ENCODE assay signal across 16 mouse cellular contexts in genomic region chr14:30326226-30326625, GRCm38 (mm10).
DNase-seq lines count a peak whose midpoint lies in the region; ATAC-seq and TF ChIP-seq lines count a peak whose summit lies in the region.
"Had no signal": no experiment of that assay in that cellular context is flagged by ENCODE, and none has a peak within 500 bp of the region (broad histone marks: within the 10 kb centered on the region; RNA-seq: fewer than 3 reads in every experiment).

No protein-coding gene starts in this region.

- no peak overlapping the region for H3K9ac ChIP-seq in intestine, embryonic 14.5 days (ENCODE audit: low read length)
- H3K9ac ChIP-seq in intestine, postnatal 0 days (ENCODE audit: low read depth, low read length), result no peak overlapping the region
- no peak overlapping the region for H3K9ac ChIP-seq in lung, embryonic 16.5 days (ENCODE audit: low read length)
- no peak overlapping the region for H3K9ac ChIP-seq in lung, postnatal 0 days (replicated peaks; ENCODE audit: low read depth)
- no peak overlapping the region; the same call in 1 of the 2 replicates for H3K9ac ChIP-seq in stomach, postnatal 0 days (ENCODE audit: low read length)
- no peak overlapping the region for H3K9ac ChIP-seq in neural tube, embryonic 15.5 days (replicated peaks)
- H3K9ac ChIP-seq: embryonic facial prominence, embryonic 12.5 days; forebrain, embryonic 12.5 days; liver, embryonic 14.5 days had no signal

- no peak overlapping the region for H3K4me2 ChIP-seq in intestine, embryonic 14.5 days (ENCODE audit: low read length)
- H3K4me2 ChIP-seq in intestine, postnatal 0 days (replicated peaks; ENCODE audit: low read depth), result no peak overlapping the region
- H3K4me2 ChIP-seq in lung, embryonic 16.5 days (ENCODE audit: low read depth, low read length), result no peak overlapping the region
- H3K4me2 ChIP-seq in lung, postnatal 0 days (replicated peaks; ENCODE audit: low read depth, low read length), result no peak overlapping the region
- H3K4me2 ChIP-seq in stomach, postnatal 0 days (replicated peaks; ENCODE audit: low read depth), result no peak overlapping the region
- no peak overlapping the region for H3K4me2 ChIP-seq in neural tube, embryonic 15.5 days
- H3K4me2 ChIP-seq: embryonic facial prominence, embryonic 12.5 days; forebrain, embryonic 12.5 days had no signal

- H3K36me3 ChIP-seq in intestine, embryonic 14.5 days (ENCODE audit: control insufficient read depth, insufficient read depth, low read length), result no peaks in the 10 kb centered on the region
- H3K36me3 ChIP-seq in intestine, postnatal 0 days (ENCODE audit: control insufficient read depth, insufficient read depth), result no peaks in the 10 kb centered on the region
- H3K36me3 ChIP-seq in lung, embryonic 16.5 days (ENCODE audit: control insufficient read depth, insufficient read depth, low read length), result no peaks in the 10 kb centered on the region
- no peaks in the 10 kb centered on the region for H3K36me3 ChIP-seq in lung, postnatal 0 days (ENCODE audit: insufficient read depth, low read length)
- no peaks in the 10 kb centered on the region for H3K36me3 ChIP-seq in stomach, postnatal 0 days (ENCODE audit: control insufficient read depth, insufficient read depth, low read length)
- H3K36me3 ChIP-seq in neural tube, embryonic 15.5 days, result peaks cover 3% of the 10 kb centered on the region; the same call in 1 of the 2 replicates
- H3K36me3 ChIP-seq: embryonic facial prominence, embryonic 12.5 days; forebrain, embryonic 12.5 days had no signal

- H3K9me3 ChIP-seq in intestine, embryonic 14.5 days (ENCODE audit: control insufficient read depth, low read length), result no peaks in the 10 kb centered on the region
- H3K9me3 ChIP-seq in intestine, postnatal 0 days (ENCODE audit: control insufficient read depth), result no peaks in the 10 kb centered on the region
- no peaks in the 10 kb centered on the region for H3K9me3 ChIP-seq in lung, embryonic 16.5 days (ENCODE audit: control insufficient read depth, low read length)
- no peaks in the 10 kb centered on the region for H3K9me3 ChIP-seq in lung, postnatal 0 days (ENCODE audit: low read length)
- no peaks in the 10 kb centered on the region for H3K9me3 ChIP-seq in stomach, postnatal 0 days (ENCODE audit: control insufficient read depth, low read length)
- no peaks in the 10 kb centered on the region for H3K9me3 ChIP-seq in neural tube, embryonic 15.5 days (replicated peaks)
- H3K9me3 ChIP-seq: embryonic facial prominence, embryonic 12.5 days; forebrain, embryonic 12.5 days had no signal

- H3K27me3 ChIP-seq in intestine, embryonic 14.5 days (replicated peaks; ENCODE audit: control insufficient read depth, insufficient read depth, low read length), result no peaks in the 10 kb centered on the region
- H3K27me3 ChIP-seq in intestine, postnatal 0 days (replicated peaks; ENCODE audit: control insufficient read depth, insufficient read depth, low read length), result no peaks in the 10 kb centered on the region
- no peaks in the 10 kb centered on the region for H3K27me3 ChIP-seq in lung, embryonic 16.5 days (ENCODE audit: control insufficient read depth, insufficient read depth, low read depth, low read length)
- no peaks in the 10 kb centered on the region for H3K27me3 ChIP-seq in lung, postnatal 0 days (replicated peaks; ENCODE audit: insufficient read depth, low read length)
- H3K27me3 ChIP-seq in stomach, postnatal 0 days (ENCODE audit: control insufficient read depth, insufficient read depth, low read length), result no peaks in the 10 kb centered on the region
- no peaks in the 10 kb centered on the region for H3K27me3 ChIP-seq in neural tube, embryonic 15.5 days (replicated peaks)
- H3K27me3 ChIP-seq: embryonic facial prominence, embryonic 12.5 days; forebrain, embryonic 12.5 days had no signal

- 59% methylated on average over 4 of the region's 4 CpGs for WGBS in intestine, embryonic 14.5 days
- 63% methylated on average over 4 of the region's 4 CpGs for WGBS in intestine, postnatal 0 days
- WGBS in lung, embryonic 16.5 days, result 52% methylated on average over 4 of the region's 4 CpGs
- 52% methylated on average over 4 of the region's 4 CpGs for WGBS in lung, postnatal 0 days
- 40% methylated on average over 4 of the region's 4 CpGs for WGBS in stomach, postnatal 0 days
- WGBS in neural tube, embryonic 15.5 days, result 80% methylated on average over 4 of the region's 4 CpGs

- ATAC-seq in intestine, embryonic 14.5 days (replicated peaks; ENCODE audit: low FRiP score, low TSS enrichment, low read depth), result no peak
- ATAC-seq in intestine, postnatal 0 days, result no peak
- no peak; the same call in 1 of the 2 replicates for ATAC-seq in lung, embryonic 16.5 days (ENCODE audit: low read depth)
- no peak for ATAC-seq in lung, postnatal 0 days
- no peak for ATAC-seq in stomach, postnatal 0 days (ENCODE audit: low FRiP score, low TSS enrichment)
- ATAC-seq in neural tube, embryonic 15.5 days (ENCODE audit: low FRiP score), result no peak
- ATAC-seq: inflammation-experienced regulatory T-cells, adult 6 months had no signal

- TF ChIP-seq EP300 in lung, postnatal 0 days (IDR thresholded peaks at IDR 0.05), result no peak
- no peak for TF ChIP-seq EP300 in stomach, postnatal 0 days (optimal IDR thresholded peaks at IDR 0.05)

- no peak overlapping the region for H3K4me3 ChIP-seq in intestine, embryonic 14.5 days (ENCODE audit: low read depth, low read length)
- H3K4me3 ChIP-seq in intestine, postnatal 0 days (ENCODE audit: low read depth, low read length), result no peak overlapping the region
- no peak overlapping the region for H3K4me3 ChIP-seq in lung, embryonic 16.5 days (ENCODE audit: low read length)
- no peak overlapping the region for H3K4me3 ChIP-seq in lung, postnatal 0 days (ENCODE audit: low read depth, low read length)
- no peak overlapping the region for H3K4me3 ChIP-seq in stomach, postnatal 0 days (ENCODE audit: low read depth, low read length)
- no peak overlapping the region for H3K4me3 ChIP-seq in neural tube, embryonic 15.5 days (replicated peaks)
- H3K4me3 ChIP-seq: embryonic facial prominence, embryonic 12.5 days; forebrain, embryonic 12.5 days had no signal

- peaks cover 37% of the 10 kb centered on the region for H3K4me1 ChIP-seq in intestine, embryonic 14.5 days (replicated peaks; ENCODE audit: control insufficient read depth, insufficient read depth, low read length)
- no peaks in the 10 kb centered on the region for H3K4me1 ChIP-seq in intestine, postnatal 0 days (replicated peaks; ENCODE audit: control insufficient read depth, insufficient read depth, low read length)
- H3K4me1 ChIP-seq in lung, embryonic 16.5 days (replicated peaks; ENCODE audit: control insufficient read depth, insufficient read depth, low read length), result peaks cover 19% of the 10 kb centered on the region
- H3K4me1 ChIP-seq in lung, postnatal 0 days (ENCODE audit: insufficient read depth, low read depth, low read length), result peaks cover 6% of the 10 kb centered on the region; the same call in 1 of the 2 replicates
- H3K4me1 ChIP-seq in stomach, postnatal 0 days (replicated peaks; ENCODE audit: control insufficient read depth, insufficient read depth), result peaks cover 5% of the 10 kb centered on the region; the same call in 1 of the 2 replicates
- no peaks in the 10 kb centered on the region for H3K4me1 ChIP-seq in neural tube, embryonic 15.5 days
- H3K4me1 ChIP-seq: forebrain, embryonic 12.5 days had no signal

- no peak for TF ChIP-seq CTCF in intestine, postnatal 0 days (IDR thresholded peaks at IDR 0.05; ENCODE audit: low read depth)
- TF ChIP-seq CTCF in lung, postnatal 0 days (IDR thresholded peaks at IDR 0.05), result no peak
- TF ChIP-seq CTCF in stomach, postnatal 0 days (IDR thresholded peaks at IDR 0.05; ENCODE audit: low read depth), result no peak

- DNase-seq in intestine, embryonic 14.5 days (ENCODE audit: low spot score), result no peak
- no peak for DNase-seq in lung, postnatal 0 days (ENCODE audit: low spot score)
- DNase-seq in kidney, postnatal 10 days, result peak; percentile 55
- DNase-seq in stomach, postnatal 0 days (ENCODE audit: low spot score), result no peak
- DNase-seq: adrenal gland, postnatal 36 days; cerebellum, postnatal 14 days; retina, postnatal 1 day; spleen, adult 18-20 months; thymus, adult 18-20 months had no signal

- 0 out of 2 replicates have a peak overlapping the region, but pooled peaks have one; percentile 47 for H3K27ac ChIP-seq in intestine, embryonic 14.5 days (ENCODE audit: low read depth)
- H3K27ac ChIP-seq in intestine, postnatal 0 days (ENCODE audit: low read depth, low read length), result no peak overlapping the region
- H3K27ac ChIP-seq in lung, embryonic 16.5 days (ENCODE audit: low read length), result peak overlapping the region; percentile 78
- no peak overlapping the region for H3K27ac ChIP-seq in lung, postnatal 0 days (ENCODE audit: low read length)
- 0 out of 2 replicates have a peak overlapping the region, but pooled peaks have one; percentile 30 for H3K27ac ChIP-seq in stomach, postnatal 0 days (replicated peaks)
- no peak overlapping the region for H3K27ac ChIP-seq in neural tube, embryonic 15.5 days (replicated peaks)
- H3K27ac ChIP-seq: embryonic facial prominence, embryonic 12.5 days; forebrain, embryonic 12.5 days; liver, embryonic 14.5 days had no signal

Comparison
In these comparisons a context has a peak if more than half of its experiments do, and no peak if none do; other contexts are left out.
1. H3K27ac ChIP-seq: peak in intestine, embryonic 14.5 days (single experiment), lung, embryonic 16.5 days (single experiment) and stomach, postnatal 0 days (single experiment); none in intestine, postnatal 0 days (single experiment), lung, postnatal 0 days (single experiment) and neural tube, embryonic 15.5 days (single experiment).